Mouse (Mus musculus): ENCODE results near the gene Rab39. TPM values are rescaled to one million over a fixed set of nuclear protein-coding genes. Genes with fewer than 3 reads are reported as not detected.

Rab39 gene
- total RNA-seq, 2 experiments from 2014 or later, result 0.72 to 0.73 TPM

Other genes with a start within 250 kb of the Rab39 start
- 10 to 100 TPM; 12.5 to 17.4 TPM for gene Atm, start 169.5 kb downstream of the Rab39 start, total RNA-seq (2021)
- gene Npat, start 169.2 kb downstream of the Rab39 start, total RNA-seq (2021), result 10 to 100 TPM; 13.2 to 16.0 TPM
- 100 to 1,000 TPM; 371 to 403 TPM for gene Acat1, start 95.8 kb downstream of the Rab39 start, total RNA-seq (2021)
- 10 to 100 TPM; 29.8 to 36.0 TPM for gene Cul5, start 36.2 kb downstream of the Rab39 start, total RNA-seq (2021)
- 1 to 10 TPM in 1 of 2 experiments, under 1 TPM in 1; 0.94 to 1.1 TPM for gene Slc35f2, start 65.3 kb upstream of the Rab39 start, total RNA-seq (2021)
- gene Sln, start 143.9 kb upstream of the Rab39 start, total RNA-seq (2021), result 10 to 100 TPM in 1 of 2 experiments, 1 to 10 TPM in 1; 2.6 to 51.5 TPM